Mouse (Mus musculus): ENCODE measurements around the gene Odr4.

Odr4 gene

DNA sequence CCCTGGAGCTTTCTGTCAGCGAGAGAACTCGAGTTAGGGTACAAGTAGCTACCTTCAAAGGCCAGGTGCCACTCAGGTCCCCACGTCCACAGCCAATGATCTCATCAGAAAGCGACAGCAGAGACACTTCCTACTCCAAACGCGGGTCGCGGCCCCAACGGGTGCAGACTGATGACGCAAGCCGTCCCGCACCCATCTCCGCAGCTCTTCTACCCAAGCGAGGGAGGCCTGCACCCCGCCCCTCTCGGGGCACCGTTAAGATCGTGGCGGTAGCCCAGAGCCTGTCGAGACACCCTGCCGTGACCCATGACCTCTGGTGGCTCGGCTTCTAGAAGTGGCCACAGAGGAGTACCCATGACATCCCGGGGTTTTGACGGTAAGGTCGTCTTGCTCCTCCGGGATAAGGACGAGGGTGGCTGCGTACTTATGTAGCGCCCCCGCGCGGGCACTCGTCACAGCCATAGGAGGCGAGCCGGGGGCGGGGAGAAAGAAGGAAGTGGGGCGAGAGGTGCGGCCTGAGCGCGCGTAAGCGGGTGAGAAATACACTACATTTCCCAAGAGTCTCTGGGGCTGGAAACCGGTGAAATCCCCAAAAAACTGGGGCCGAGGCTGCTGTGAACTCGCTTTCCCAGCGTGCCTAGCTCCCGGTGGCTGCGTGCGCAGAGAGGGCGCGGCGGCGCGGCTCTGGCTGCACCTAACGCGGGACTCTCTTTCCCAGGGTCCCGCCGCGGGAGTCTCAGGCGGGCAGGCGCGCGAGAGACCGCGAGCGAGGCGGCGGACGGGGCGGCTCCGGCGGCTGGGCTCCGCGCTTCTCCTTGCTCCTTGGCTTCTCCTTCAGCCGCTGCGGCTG is at the start of gene Odr4, which contains the start of gene Tpr:
Gene Odr4 (minus strand): TSS at position 443 of the 850 bp plus-strand sequence.
Gene Tpr (plus strand): TSS at position 201 of the 850 bp plus-strand sequence.
- DNase-seq (ENCODE audit: low spot score) = peak; percentile 99

- DNase-seq (ENCODE audit: low spot score) = no peak
Observed at GRCm38 (mm10) chr1:150441731-150442130, 48.9 kb upstream of the Odr4 start.

- no peak for DNase-seq (ENCODE audit: low spot score)
Observed at GRCm38 (mm10) chr1:150438641-150439040, 45.8 kb upstream of the Odr4 start.

GRCm38 (mm10) chr1:150426216-150426615 is 33.3 kb upstream of the Odr4 start:
- no peak for DNase-seq (ENCODE audit: low spot score)

DNA sequence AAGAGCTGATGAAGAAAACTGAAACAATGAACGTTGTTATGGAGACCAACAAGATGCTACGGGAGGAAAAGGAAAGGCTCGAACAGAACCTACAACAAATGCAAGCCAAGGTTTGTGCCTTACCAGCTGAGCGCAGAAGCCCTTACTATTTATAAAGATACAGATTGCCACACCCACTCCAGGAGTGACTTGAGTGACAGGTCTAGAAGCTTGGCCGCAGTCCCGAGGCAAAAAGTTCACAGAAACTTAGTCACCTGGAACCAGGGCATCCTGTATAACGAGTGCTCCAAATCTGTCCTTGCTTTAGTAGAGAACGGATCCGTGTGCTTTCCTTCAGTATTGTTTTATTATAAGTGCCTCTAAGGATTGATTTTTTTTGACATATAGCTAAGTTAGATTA is 32.8 kb upstream of the Odr4 start:
- no peak for DNase-seq (ENCODE audit: low spot score)

GRCm38 (mm10) chr1:150418426-150418825 is 25.5 kb upstream of the Odr4 start:
- DNase-seq (ENCODE audit: low spot score) = no peak

DNA sequence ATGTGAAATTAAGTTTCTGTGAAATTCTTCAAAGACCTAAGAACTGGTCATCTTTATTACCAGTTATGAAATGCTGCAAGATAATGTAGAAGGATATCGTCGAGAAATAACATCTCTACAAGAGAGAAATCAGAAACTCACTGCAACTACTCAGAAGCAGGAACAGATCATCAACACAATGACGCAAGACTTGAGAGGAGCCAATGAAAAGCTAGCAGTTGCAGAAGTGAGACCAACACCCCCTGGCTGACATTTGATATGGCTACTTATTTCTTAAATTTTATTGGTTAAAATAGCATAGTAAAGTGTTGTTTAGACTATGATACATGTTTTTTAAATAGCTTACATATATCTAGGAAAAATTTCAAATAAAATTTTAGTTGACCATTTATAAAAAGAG is 23.1 kb upstream of the Odr4 start:
- no peak for DNase-seq (ENCODE audit: low spot score)

- DNase-seq (ENCODE audit: low spot score) = no peak
Observed at GRCm38 (mm10) chr1:150409996-150410395, 17.1 kb upstream of the Odr4 start.

DNA sequence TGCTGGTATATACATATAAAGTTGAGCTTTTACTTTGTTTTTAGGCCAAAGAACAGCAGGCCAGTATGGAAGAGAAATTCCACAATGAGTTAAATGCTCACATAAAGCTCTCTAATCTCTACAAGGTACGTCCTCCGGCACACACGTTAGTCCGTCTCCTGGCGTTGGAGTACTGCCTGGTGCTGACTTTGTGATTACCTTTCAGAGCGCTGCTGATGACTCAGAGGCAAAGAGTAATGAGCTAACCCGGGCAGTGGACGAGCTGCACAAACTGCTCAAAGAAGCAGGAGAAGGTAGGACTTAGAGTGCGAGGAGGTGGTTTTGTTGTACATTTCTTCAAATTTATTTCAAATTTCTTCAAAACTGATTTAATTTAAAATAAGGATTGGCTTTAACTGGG is 14.4 kb upstream of the Odr4 start:
- DNase-seq (ENCODE audit: low spot score) = no peak

DNA sequence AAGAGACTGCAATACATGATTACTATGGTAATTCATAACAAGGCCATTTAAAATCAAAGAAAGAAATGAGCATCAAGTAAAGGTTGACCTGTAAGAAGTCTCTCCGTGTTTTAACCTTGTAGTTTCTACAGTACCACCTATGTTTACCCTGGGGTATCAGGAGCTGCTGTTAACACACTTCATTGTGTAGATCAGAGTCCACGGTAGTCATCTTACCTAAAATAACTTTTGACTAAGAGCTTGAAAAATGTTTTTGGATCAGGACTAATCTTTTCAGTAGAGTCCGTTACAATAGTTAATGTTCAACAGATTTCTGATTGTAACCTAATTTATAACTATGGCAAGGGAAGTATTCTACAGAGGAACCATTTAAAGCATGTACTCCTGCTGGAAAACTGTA is 11.7 kb upstream of the Odr4 start:
- DNase-seq (ENCODE audit: low spot score) = no peak

- DNase-seq (ENCODE audit: low spot score) = no peak
Observed at GRCm38 (mm10) chr1:150403914-150404313, 11.0 kb upstream of the Odr4 start.

DNA sequence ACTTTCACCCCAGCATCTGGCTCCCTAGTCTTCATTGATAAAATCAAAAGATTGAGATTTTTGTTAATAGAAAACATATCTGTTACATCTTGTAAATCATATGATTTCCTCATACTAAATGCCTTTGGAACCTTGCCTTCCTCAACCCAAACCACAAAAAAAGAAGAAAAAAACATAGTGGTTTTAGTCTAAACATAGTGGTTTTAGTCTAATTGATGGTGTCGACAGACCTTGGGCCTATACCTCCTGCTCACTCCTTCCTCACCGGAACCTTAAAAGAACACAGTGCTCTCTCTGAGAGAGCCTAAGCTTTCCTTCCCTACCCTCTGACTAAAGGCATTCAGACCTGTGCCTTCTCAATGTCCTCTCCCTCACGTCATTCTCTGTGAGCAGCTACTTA is 3.1 kb upstream of the Odr4 start:
- no peak for DNase-seq (ENCODE audit: low spot score)

- DNase-seq (ENCODE audit: low spot score) = no peak
Observed at GRCm38 (mm10) chr1:150393488-150393852, 590 bp upstream of the Odr4 start.

GRCm38 (mm10) chr1:150391931-150392637 is 796 bp downstream of the Odr4 start:
- DNase-seq (ENCODE audit: low spot score) = no peak

DNA sequence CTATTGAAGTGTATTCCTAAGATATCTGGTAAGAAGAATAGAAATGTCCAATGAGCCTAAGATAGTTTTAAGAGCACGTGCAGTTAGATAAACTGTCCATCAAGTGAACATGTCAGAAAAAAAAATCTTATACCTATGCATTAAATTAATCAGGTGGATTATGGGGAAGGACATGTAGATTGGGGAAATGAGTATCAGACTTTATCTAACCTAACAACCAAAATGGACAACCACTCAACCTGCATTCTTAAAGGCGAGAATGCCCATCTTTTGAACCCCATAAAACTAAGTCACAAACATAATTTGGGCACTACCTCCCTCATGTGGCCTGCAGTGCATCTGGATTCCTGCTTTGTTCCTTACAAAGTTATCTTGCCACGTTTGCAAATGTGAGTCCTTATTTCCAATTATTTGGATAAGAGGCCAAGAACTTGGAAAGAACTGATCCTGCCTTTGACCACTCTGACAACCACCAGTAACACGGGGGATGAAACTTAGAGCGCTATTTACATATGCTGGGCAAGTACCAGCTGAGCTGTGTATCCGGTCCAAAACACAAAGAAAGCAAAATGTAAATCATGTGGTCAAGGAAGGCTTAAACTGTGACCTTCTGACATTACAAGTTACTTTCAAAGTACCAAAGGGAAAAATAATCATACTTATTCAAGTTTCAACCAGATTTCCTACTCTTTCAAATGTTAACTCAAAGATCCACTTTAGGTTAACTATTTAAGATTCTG is 3.3 kb downstream of the Odr4 start:
- DNase-seq (ENCODE audit: low spot score) = no peak

DNA sequence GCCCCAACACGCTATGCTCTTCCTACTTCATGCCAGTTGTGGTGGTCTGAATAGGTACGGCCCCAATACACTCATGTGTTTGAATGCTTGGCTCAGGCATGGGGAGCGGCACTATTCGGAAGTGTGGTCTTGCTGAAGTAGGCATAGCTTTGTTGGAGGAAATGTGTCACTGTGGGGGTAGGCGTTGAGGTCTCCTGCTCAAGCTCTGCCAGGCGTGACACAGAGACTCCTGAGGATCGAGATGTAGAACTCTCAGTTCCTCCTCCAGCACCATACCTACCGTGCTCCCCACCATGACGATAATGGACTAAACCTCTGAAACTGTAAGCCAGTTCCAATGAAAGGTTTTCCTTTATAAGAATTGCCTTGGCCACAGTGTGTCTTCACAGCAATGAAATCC is 5.3 kb downstream of the Odr4 start:
- no peak for DNase-seq (ENCODE audit: low spot score)

DNA sequence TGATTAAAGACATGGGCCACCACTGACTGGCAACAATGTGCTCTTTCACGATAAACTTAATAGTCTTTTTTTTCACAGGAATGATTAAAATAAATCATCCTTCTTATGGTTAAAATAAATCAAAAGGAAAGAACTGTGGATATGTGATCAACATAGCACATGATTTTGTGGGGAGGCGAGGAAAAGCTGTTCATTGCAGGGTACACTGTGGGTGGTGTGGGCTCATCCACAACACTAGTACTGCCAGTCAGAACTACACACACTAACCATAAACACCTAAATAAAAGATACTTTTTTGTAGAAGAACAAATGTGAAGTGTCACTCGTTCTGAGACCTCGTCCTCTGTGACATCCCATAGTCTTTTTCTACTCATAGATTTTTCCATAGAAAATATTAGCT is 8.7 kb downstream of the Odr4 start:
- DNase-seq (ENCODE audit: low spot score) = no peak

- DNase-seq (ENCODE audit: low spot score) = no peak
Observed at GRCm38 (mm10) chr1:150374247-150374646, 18.6 kb downstream of the Odr4 start.

- DNase-seq (ENCODE audit: low spot score) = no peak
Observed at GRCm38 (mm10) chr1:150372895-150373294, 20.0 kb downstream of the Odr4 start.

DNA sequence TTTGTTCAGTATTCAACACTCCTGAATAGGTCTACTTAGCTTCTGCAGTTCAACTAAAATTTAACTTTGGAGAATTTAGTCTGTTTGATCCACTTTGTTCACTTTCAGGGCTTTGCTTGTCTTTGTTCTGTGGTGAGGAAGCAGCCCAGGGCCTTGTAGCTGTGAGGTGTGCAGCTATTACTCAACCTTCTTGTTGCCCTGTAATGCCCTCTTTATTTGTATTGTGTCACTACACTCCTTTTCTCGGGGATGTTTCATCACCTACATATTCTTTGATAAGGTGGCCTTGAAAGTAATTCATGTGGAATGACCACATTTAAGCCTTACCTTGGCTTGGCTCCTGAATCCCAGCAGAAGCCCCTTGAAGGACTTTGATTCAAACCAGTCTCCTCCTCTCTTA is 32.0 kb downstream of the Odr4 start:
- no peak for DNase-seq (ENCODE audit: low spot score)

GRCm38 (mm10) chr1:150335111-150335510 is 57.8 kb downstream of the Odr4 start:
- DNase-seq (ENCODE audit: low spot score) = no peak

DNA sequence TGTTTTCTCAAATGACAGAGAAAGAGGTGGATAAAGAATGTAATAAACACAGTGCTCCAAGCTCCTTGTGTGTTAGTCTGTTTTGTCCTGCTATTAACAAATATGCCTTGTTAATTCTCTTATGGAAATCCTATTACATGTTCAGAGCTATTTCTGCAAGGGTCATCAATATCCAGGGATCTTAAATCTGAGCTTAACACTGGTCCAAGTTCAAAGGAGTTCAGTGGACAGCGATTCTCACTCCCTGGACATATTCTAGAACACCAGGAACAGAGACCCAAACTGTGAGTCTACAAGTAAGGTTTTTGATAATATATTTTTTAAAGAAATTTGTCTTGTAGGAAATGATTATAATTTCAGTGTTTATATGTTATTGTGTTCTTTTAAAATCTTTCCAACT is 73.7 kb downstream of the Odr4 start, which contains the start of gene Pdc:
Gene Pdc (plus strand): TSS at position 213 of the 400 bp plus-strand sequence.
- DNase-seq (ENCODE audit: low spot score) = no peak
